Mouse (Mus musculus): ENCODE measurements around the gene Bcl2a1d.
"Not testable (repeated sequence)": the region's sequence is repeated elsewhere in the genome, so short reads cannot be mapped to it uniquely, and the experiment has no call there.

Gene Bcl2a1d

DNA sequence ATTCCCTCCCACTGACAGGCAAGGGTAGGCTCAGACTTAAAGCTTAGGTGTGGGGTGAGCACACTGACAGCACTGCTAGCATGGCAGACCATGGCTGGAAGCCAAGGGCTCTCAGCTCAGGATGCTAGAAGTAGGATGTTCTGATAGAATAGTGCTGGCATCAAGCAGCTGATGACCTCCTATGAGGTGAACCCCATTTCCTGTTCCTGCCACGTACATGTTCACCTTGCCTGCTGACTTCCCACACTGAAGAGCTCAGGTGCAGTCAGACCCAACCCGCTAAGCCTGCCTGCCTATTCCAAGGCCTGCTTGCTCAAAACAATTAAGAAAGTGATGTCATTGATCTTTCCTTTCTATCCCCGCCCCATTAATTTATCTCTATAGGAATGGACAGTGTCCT is 42.3 kb downstream of the Bcl2a1d start:
- not testable (repeated sequence) for DNase-seq

DNA sequence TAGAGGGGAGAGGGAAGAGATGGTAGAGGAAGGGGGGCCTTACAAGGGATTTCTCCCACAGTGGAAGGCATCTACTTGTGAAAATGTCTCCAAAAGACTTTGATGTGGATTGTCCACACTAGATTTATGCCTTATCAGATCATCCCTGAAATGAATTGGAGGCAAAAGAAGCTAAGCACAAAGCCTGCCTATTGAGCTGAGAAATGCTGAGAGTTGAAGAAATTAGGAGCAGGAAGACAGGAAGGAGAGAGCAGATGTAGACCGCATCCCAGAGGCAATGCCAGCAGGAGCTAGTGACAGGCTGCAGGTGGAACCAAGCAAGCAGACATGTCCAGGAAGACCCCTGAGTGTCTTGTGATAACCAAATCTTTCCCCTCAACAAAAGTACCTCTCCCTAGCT is 45.0 kb downstream of the Bcl2a1d start:
- DNase-seq, result peak; percentile 42

All from cerebellum, adult 9-10 months (tissue).